Mouse (Mus musculus): Measurements from ENCODE around the gene S100g. TPM values are rescaled to one million over a fixed set of nuclear protein-coding genes. Genes with fewer than 3 reads are reported as not detected.

The S100g gene
- polyA plus RNA-seq (2015; fragmentation: Nextera tagmentation; extraction: Ambion mirVana) = 0.62 and 1.7 TPM in 2 replicates

DNA sequence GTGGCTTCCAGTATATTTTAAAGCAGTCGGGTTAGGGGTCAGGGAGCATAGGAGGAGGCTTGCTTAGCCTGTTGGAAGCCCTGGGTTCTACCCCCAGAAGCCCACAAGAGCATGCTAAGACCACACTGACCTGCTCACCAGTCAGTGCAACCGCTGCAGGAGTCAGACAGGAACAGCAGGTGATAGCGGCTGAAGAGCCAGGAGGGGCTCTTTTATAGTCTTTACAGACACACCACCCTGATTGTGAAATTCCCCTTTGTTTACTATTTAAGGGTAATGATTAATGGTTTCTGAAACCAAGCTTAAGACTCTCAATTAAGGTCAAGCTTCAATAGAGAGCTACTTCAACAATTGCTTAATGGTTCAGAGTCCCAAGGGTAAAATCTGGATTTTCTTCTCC, at the start of gene S100g:
Gene S100g (minus strand): TSS at position 217 of the 400 bp plus-strand sequence.
- Histone ChIP-seq H3K27me3 (replicated peaks; ENCODE audit: control insufficient read depth, insufficient read depth, low read length) (peaks cover 2% of the 10 kb centered on the region; the same call in 1 of the 2 replicates), H3K9me3 (ENCODE audit: control insufficient read depth, low read length) (no peaks in the 10 kb centered on the region), H3K9ac (ENCODE audit: low read depth, low read length) (no peak within 1 kb of the TSS), H3K4me2 (ENCODE audit: low read length) (no peak within 1 kb of the TSS), H3K36me3 (ENCODE audit: control insufficient read depth, insufficient read depth, low read length) (no peaks in the 10 kb centered on the region), H3K4me3 (ENCODE audit: low read length) (no peak within 1 kb of the TSS), H3K27ac (ENCODE audit: low read depth, low read length) (no peak within 1 kb of the TSS), H3K4me1 (ENCODE audit: control insufficient read depth, insufficient read depth, low read depth, low read length) (no peaks in the 10 kb centered on the region)
- WGBS = 37% methylated on average over 3 of the region's 3 CpGs
- ATAC-seq = no peak

DNA sequence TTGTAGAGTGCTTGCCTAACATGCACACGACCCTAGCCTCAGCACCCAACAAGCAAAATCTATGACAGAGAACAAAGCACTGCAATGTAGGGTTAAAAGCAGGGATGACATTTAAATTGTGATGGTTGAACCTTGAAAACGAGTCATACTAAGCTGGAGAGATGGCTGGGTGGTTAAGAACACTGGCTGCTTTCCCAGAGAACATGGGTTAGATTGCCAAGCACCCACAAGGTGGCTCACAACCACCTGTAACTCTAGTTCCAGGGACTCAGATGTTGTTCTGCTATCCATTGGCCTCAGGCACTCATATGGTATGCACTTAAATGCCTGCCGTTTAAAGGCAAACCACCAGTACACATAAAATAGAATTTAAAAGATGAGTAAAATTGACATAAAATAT, 27.7 kb upstream of the S100g start:
- 71% methylated on average over 3 of the region's 3 CpGs for WGBS
- Histone ChIP-seq H3K4me3 (ENCODE audit: low read length) (no peak overlapping the region), H3K4me2 (ENCODE audit: low read length) (no peak overlapping the region), H3K27ac (ENCODE audit: low read depth, low read length) (no peak overlapping the region), H3K9ac (ENCODE audit: low read depth, low read length) (no peak overlapping the region), H3K4me1 (ENCODE audit: control insufficient read depth, insufficient read depth, low read depth, low read length) (no peaks in the 10 kb centered on the region), H3K36me3 (ENCODE audit: control insufficient read depth, insufficient read depth, low read length) (no peaks in the 10 kb centered on the region), H3K27me3 (replicated peaks; ENCODE audit: control insufficient read depth, insufficient read depth, low read length) (no peaks in the 10 kb centered on the region), H3K9me3 (ENCODE audit: control insufficient read depth, low read length) (no peaks in the 10 kb centered on the region)
- ATAC-seq = no peak

DNA sequence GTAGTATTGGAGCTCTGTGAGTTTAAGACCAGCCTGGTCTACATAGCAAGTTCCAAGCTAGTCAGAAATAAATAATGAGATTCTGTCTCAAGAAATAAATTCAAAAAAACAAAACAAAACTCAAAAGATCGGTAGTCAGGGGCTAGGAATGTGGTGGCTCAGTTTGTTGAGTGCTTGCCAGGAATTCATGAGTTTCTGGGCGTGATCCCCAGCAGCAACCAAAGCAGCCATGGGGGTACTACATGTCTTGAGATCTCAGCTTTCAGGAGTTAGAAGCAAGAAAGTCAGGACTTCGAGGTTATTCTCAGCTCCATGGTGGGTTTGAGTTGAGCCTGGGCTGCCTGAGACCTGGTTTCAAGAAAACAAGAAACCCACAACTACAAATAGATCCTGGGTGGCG, 27.0 kb upstream of the S100g start:
- H3K27me3 ChIP-seq (replicated peaks; ENCODE audit: control insufficient read depth, insufficient read depth, low read length) = no peaks in the 10 kb centered on the region
- H3K4me2 ChIP-seq (ENCODE audit: low read length) = no peak overlapping the region
- WGBS = 82% methylated on average over 4 of the region's 4 CpGs
- H3K9ac ChIP-seq (ENCODE audit: low read depth, low read length) = no peak overlapping the region
- no peak overlapping the region for H3K27ac ChIP-seq (ENCODE audit: low read depth, low read length)
- no peaks in the 10 kb centered on the region for H3K4me1 ChIP-seq (ENCODE audit: control insufficient read depth, insufficient read depth, low read depth, low read length)
- H3K9me3 ChIP-seq (ENCODE audit: control insufficient read depth, low read length) = no peaks in the 10 kb centered on the region
- no peak overlapping the region for H3K4me3 ChIP-seq (ENCODE audit: low read length)
- no peaks in the 10 kb centered on the region for H3K36me3 ChIP-seq (ENCODE audit: control insufficient read depth, insufficient read depth, low read length)
- no peak for ATAC-seq

GRCm38 (mm10) chrX:162986876-162987495, 22.6 kb upstream of the S100g start:
- ATAC-seq = no peak
- no peak overlapping the region for H3K9ac ChIP-seq (ENCODE audit: low read depth, low read length)
- H3K27ac ChIP-seq (ENCODE audit: low read depth, low read length) = no peak overlapping the region
- no peaks in the 10 kb centered on the region for H3K4me1 ChIP-seq (ENCODE audit: control insufficient read depth, insufficient read depth, low read depth, low read length)
- WGBS = 96% methylated on average over 10 of the region's 10 CpGs
- no peak overlapping the region for H3K4me2 ChIP-seq (ENCODE audit: low read length)
- no peaks in the 10 kb centered on the region for H3K9me3 ChIP-seq (ENCODE audit: control insufficient read depth, low read length)
- H3K27me3 ChIP-seq (replicated peaks; ENCODE audit: control insufficient read depth, insufficient read depth, low read length) = no peaks in the 10 kb centered on the region
- no peak overlapping the region for H3K4me3 ChIP-seq (ENCODE audit: low read length)
- no peaks in the 10 kb centered on the region for H3K36me3 ChIP-seq (ENCODE audit: control insufficient read depth, insufficient read depth, low read length)

GRCm38 (mm10) chrX:162976194-162976593, 11.8 kb upstream of the S100g start:
- Histone ChIP-seq H3K36me3 (ENCODE audit: control insufficient read depth, insufficient read depth, low read length) (no peaks in the 10 kb centered on the region), H3K27ac (ENCODE audit: low read depth, low read length) (no peak overlapping the region), H3K4me1 (ENCODE audit: control insufficient read depth, insufficient read depth, low read depth, low read length) (no peaks in the 10 kb centered on the region), H3K4me2 (ENCODE audit: low read length) (no peak overlapping the region), H3K4me3 (ENCODE audit: low read length) (no peak overlapping the region), H3K27me3 (replicated peaks; ENCODE audit: control insufficient read depth, insufficient read depth, low read length) (no peaks in the 10 kb centered on the region), H3K9ac (ENCODE audit: low read depth, low read length) (no peak overlapping the region), H3K9me3 (ENCODE audit: control insufficient read depth, low read length) (no peaks in the 10 kb centered on the region)
- 85% methylated on average over 3 of the region's 3 CpGs for whole genome bisulfite sequencing
- no peak for ATAC-seq

GRCm38 (mm10) chrX:162967456-162967855, 3.1 kb upstream of the S100g start:
- ATAC-seq = no peak
- Histone ChIP-seq H3K27ac (ENCODE audit: low read depth, low read length) (no peak overlapping the region), H3K4me3 (ENCODE audit: low read length) (no peak overlapping the region), H3K9me3 (ENCODE audit: control insufficient read depth, low read length) (no peaks in the 10 kb centered on the region), H3K9ac (ENCODE audit: low read depth, low read length) (no peak overlapping the region), H3K27me3 (replicated peaks; ENCODE audit: control insufficient read depth, insufficient read depth, low read length) (peaks cover 2% of the 10 kb centered on the region; the same call in 1 of the 2 replicates), H3K36me3 (ENCODE audit: control insufficient read depth, insufficient read depth, low read length) (no peaks in the 10 kb centered on the region), H3K4me1 (ENCODE audit: control insufficient read depth, insufficient read depth, low read depth, low read length) (no peaks in the 10 kb centered on the region), H3K4me2 (ENCODE audit: low read length) (no peak overlapping the region)
- WGBS = 68% methylated on average over 8 of the region's 8 CpGs

DNA sequence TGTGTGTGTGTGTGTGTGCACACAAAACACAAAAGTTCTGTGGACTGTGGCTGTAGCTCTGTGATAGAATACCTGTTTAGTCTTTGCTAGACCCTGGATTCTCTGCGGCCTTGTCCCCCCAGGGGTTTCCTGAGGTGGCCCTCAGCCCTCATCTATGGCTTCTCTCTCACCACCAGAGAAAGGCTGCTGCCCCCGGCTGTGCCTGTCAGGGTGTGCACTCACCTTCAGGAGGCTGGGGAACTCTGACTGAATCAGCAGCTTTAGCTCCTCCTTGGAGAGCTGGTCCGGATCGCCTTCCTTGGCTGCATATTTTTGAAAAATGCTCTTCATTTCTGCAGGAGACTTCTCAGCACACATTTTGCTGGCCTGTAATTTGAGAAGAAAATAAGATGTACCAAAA, 559 bp downstream of the S100g start:
- no peaks in the 10 kb centered on the region for H3K4me1 ChIP-seq (ENCODE audit: control insufficient read depth, insufficient read depth, low read depth, low read length)
- no peak overlapping the region for H3K27ac ChIP-seq (ENCODE audit: low read depth, low read length)
- H3K27me3 ChIP-seq (replicated peaks; ENCODE audit: control insufficient read depth, insufficient read depth, low read length) = peaks cover 2% of the 10 kb centered on the region; the same call in 1 of the 2 replicates
- WGBS = 37% methylated on average over 4 of the region's 4 CpGs
- ATAC-seq = no peak
- no peaks in the 10 kb centered on the region for H3K9me3 ChIP-seq (ENCODE audit: control insufficient read depth, low read length)
- no peak overlapping the region for H3K9ac ChIP-seq (ENCODE audit: low read depth, low read length)
- no peak overlapping the region for H3K4me3 ChIP-seq (ENCODE audit: low read length)
- H3K4me2 ChIP-seq (ENCODE audit: low read length) = no peak overlapping the region
- H3K36me3 ChIP-seq (ENCODE audit: control insufficient read depth, insufficient read depth, low read length) = no peaks in the 10 kb centered on the region

- Histone ChIP-seq H3K9ac (ENCODE audit: low read depth, low read length) (no peak overlapping the region), H3K4me1 (ENCODE audit: control insufficient read depth, insufficient read depth, low read depth, low read length) (no peaks in the 10 kb centered on the region), H3K4me3 (ENCODE audit: low read length) (no peak overlapping the region), H3K27ac (ENCODE audit: low read depth, low read length) (no peak overlapping the region), H3K36me3 (ENCODE audit: control insufficient read depth, insufficient read depth, low read length) (no peaks in the 10 kb centered on the region), H3K9me3 (ENCODE audit: control insufficient read depth, low read length) (no peaks in the 10 kb centered on the region), H3K4me2 (ENCODE audit: low read length) (no peak overlapping the region), H3K27me3 (replicated peaks; ENCODE audit: control insufficient read depth, insufficient read depth, low read length) (no peaks in the 10 kb centered on the region; the same call in 1 of the 2 replicates)
- ATAC-seq = no peak
- WGBS = 79% methylated on average over 3 of the region's 3 CpGs
These were observed 6.5 kb downstream of the S100g start for GRCm38 (mm10) chrX:162957921-162958320.

DNA sequence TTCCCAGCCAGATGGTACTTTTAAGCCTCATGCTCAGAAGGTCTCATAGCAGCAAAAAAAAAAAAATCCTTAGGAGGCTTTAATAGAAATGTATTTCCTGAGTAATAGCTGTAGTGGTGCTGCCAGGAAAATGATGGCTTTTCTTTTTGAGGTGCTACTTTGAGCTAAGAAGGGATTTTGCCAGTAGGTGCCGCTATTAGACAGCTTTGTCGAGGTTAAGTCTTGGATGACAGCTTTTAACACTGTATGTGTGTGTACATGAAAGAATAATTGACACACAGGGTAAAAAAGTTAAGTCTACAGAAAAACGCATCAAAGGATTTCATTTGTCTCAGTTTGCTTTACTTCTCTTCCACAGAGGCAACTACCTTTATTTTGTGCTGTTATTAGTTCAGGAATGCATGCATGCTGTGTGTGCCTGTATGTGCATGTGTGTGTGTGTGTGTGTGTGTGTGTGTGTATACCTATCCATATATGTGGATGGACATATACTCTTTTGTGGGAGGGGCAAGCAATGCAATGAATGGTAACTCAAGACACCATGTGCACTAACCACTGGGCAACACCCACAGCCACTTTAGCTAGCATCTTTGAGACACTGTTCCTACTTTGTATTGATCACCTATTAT, 14.5 kb downstream of the S100g start:
- H3K4me3 ChIP-seq (ENCODE audit: low read length) = no peak overlapping the region
- H3K27me3 ChIP-seq (replicated peaks; ENCODE audit: control insufficient read depth, insufficient read depth, low read length) = no peaks in the 10 kb centered on the region
- no peak overlapping the region for H3K4me2 ChIP-seq (ENCODE audit: low read length)
- H3K9ac ChIP-seq (ENCODE audit: low read depth, low read length) = no peak overlapping the region
- no peaks in the 10 kb centered on the region for H3K36me3 ChIP-seq (ENCODE audit: control insufficient read depth, insufficient read depth, low read length)
- ATAC-seq = peak; percentile 70
- 24% methylated on average over 3 of the region's 3 CpGs for WGBS
- no peak overlapping the region for H3K27ac ChIP-seq (ENCODE audit: low read depth, low read length)
- H3K9me3 ChIP-seq (ENCODE audit: control insufficient read depth, low read length) = no peaks in the 10 kb centered on the region
- no peaks in the 10 kb centered on the region for H3K4me1 ChIP-seq (ENCODE audit: control insufficient read depth, insufficient read depth, low read depth, low read length)
